Mouse (Mus musculus) liver, postnatal 0 days (tissue): Measurements from ENCODE around the gene Ttc39a. TPM values are rescaled to one million over a fixed set of nuclear protein-coding genes. Genes with fewer than 3 reads are reported as not detected.

Source experiments
- ATAC-seq: fragments of 200-750 bp; cut with Nextera tagmentation; 2 replicates; pipeline ENCODE4 v1.8.0; 2017; ENCODE audit warnings: mild to moderate bottlenecking, moderate library complexity
- DNase-seq: peaks from one replicate; pipeline ENCODE4 v3.0.0-alpha.2; 2016
- H3K27ac ChIP-seq: fragments of 300-500 bp; sonication (generic); 2 replicates; pipeline ENCODE4 v1.5.1; 2014; ENCODE audit warnings: antibody characterized with exemption, moderate library complexity, mild to moderate bottlenecking, low read depth
- H3K27me3 ChIP-seq: fragments of 300-500 bp; sonication (generic); 2 replicates; pipeline ENCODE4 v1.6.1; 2014; ENCODE audit warnings: low read length, control low read depth, mixed read lengths; ENCODE audit not compliant: insufficient read depth
- H3K36me3 ChIP-seq: fragments of 300-500 bp; sonication (generic); replicated peaks from 2 replicates; pipeline ENCODE4 v1.6.1; 2014; ENCODE audit warnings: mild to moderate bottlenecking, control low read depth, low read length, moderate library complexity, mixed read lengths; ENCODE audit not compliant: insufficient read depth
- H3K4me1 ChIP-seq: fragments of 300-500 bp; sonication (generic); 2 replicates; pipeline ENCODE4 v1.6.1; 2014; ENCODE audit warnings: antibody characterized with exemption, mild to moderate bottlenecking, control low read depth; ENCODE audit not compliant: insufficient read depth
- H3K4me2 ChIP-seq: fragments of 300-500 bp; sonication (generic); 2 replicates; pipeline ENCODE4 v1.6.1; 2014; ENCODE audit warnings: low read depth, mild to moderate bottlenecking, low read length, moderate library complexity, mixed read lengths
- H3K4me3 ChIP-seq: fragments of 300-500 bp; sonication (generic); 2 replicates; pipeline ENCODE4 v1.5.1; 2014; ENCODE audit warnings: low read depth, low read length
- H3K9ac ChIP-seq: fragments of 300-500 bp; sonication (generic); replicated peaks from 2 replicates; pipeline ENCODE4 v1.6.1; 2014; ENCODE audit warnings: mild to moderate bottlenecking, moderate library complexity
- H3K9me3 ChIP-seq: fragments of 300-500 bp; sonication (generic); 2 replicates; pipeline ENCODE4 v1.6.1; 2016; ENCODE audit warnings: mild to moderate bottlenecking, control low read depth, low read length, mixed read lengths
- CTCF ChIP-seq: sonication (generic); IDR thresholded peaks from 2 replicates; pipeline ENCODE4 v1.5.1; 2016; ENCODE audit warnings: antibody characterized with exemption, low read depth
- EP300 ChIP-seq: IDR thresholded peaks from 2 replicates; pipeline ENCODE4 v1.6.1; 2016; ENCODE audit warnings: antibody characterized with exemption, low read depth, mild to moderate bottlenecking
- whole genome bisulfite sequencing: fragments of 180-500 bp; shearing (Covaris S2); extraction: QIAGEN DNeasy Blood & Tissue Kit; methylation state at CpG from one replicate; pipeline ENCODE4 v1.1.7; 2014; ENCODE audit not compliant: insufficient replicate concordance; 5-methylcytosine and 5-hydroxymethylcytosine counted together
- polyA plus RNA-seq: library from polyadenylated mRNA; unstranded; fragments of >200 nt; fragmentation: Nextera tagmentation; extraction: Ambion mirVana; gene quantifications from 2 replicates; pipeline ENCODE4 v1.2.1, GENCODE M21; 2015

Ttc39a gene
- polyA plus RNA-seq, 1 experiment from 2014 or later, result 5.0 TPM

DNA sequence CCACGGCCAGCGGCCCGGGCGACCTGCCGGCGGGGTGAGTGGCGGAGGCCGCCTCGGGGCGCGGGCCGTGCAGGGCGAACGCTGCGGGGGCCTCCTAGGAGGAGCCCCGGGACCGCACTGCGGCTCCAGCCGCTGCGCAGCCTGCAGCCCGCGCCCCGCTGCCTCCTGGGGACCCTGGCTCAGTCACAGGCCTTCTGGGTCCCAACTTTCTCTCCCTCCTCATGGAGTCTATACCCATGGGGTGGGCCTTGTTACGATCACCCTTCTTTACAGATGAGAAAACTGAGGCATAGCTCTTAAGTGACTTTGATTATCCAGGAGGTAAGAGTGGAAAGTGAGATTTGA, 725 bp downstream of the Ttc39a start:
- no peak for DNase-seq
- no peak for TF ChIP-seq EP300
- TF ChIP-seq CTCF, result no peak
- H3K27me3 ChIP-seq, result no peaks in the 10 kb centered on the region
- H3K36me3 ChIP-seq, result peaks cover 8% of the 10 kb centered on the region; the same call in 1 of the 2 replicates
- H3K4me1 ChIP-seq, result peaks cover 42% of the 10 kb centered on the region
- ATAC-seq, result no peak
- WGBS, result 3% methylated on average over 23 of the region's 24 CpGs
- peak overlapping the region; percentile 88 for H3K27ac ChIP-seq
- no peaks in the 10 kb centered on the region for H3K9me3 ChIP-seq
- peak overlapping the region; percentile 82 for H3K9ac ChIP-seq
- peak overlapping the region; percentile 68 for H3K4me3 ChIP-seq
- H3K4me2 ChIP-seq, result peak overlapping the region; percentile 99

DNA sequence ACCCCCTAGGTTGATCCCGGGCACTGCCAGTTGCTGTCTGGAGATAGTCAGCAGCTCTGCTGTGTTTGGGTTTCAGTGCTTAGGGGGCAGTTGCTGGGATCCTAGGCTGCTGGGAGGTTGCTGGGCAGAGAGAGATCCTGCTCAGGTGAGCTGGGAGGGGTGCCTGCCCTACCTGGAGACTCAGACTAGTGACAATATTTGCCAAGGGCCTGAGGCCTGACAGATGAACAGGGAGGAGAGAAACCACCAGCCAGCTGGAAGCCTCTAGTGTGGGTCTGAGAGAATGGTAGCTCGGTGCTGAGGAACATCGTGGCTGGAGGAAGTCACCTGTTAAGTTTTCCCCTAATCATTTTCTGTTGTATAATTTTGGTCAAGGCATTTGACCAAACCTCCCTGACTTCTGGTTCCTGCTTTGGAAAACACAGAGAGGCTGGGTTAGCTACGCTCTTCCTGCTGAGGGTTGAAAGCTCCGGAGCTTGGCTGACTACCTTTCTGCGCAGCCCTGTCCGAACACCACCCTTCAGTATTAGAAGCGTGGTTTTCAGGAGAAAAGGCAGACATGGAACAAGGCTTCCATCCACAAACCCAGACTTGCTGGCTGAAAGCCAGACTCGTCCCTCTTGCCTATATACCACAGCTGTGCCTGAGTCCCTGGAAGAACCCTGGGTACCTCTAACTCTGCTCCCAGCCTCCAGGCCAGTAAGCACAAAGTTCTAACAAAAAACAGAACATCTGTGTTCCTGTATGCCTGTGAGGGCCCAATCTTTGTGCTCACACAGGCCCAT, 1.5 kb downstream of the Ttc39a start:
- DNase-seq (no peak), ATAC-seq (no peak)
- peak overlapping the region; percentile 82; the same call in 1 of the 2 replicates for H3K9ac ChIP-seq
- no peak overlapping the region for H3K27ac ChIP-seq
- peak overlapping the region; percentile 99 for H3K4me2 ChIP-seq
- no peaks in the 10 kb centered on the region for H3K27me3 ChIP-seq
- no peaks in the 10 kb centered on the region for H3K9me3 ChIP-seq
- 71% methylated on average over 9 of the region's 9 CpGs for WGBS
- peak overlapping the region; percentile 68 for H3K4me3 ChIP-seq
- H3K4me1 ChIP-seq, result peaks cover 45% of the 10 kb centered on the region
- H3K36me3 ChIP-seq, result peaks cover 8% of the 10 kb centered on the region; the same call in 1 of the 2 replicates
- no peak for TF ChIP-seq CTCF
- no peak for TF ChIP-seq EP300

DNA sequence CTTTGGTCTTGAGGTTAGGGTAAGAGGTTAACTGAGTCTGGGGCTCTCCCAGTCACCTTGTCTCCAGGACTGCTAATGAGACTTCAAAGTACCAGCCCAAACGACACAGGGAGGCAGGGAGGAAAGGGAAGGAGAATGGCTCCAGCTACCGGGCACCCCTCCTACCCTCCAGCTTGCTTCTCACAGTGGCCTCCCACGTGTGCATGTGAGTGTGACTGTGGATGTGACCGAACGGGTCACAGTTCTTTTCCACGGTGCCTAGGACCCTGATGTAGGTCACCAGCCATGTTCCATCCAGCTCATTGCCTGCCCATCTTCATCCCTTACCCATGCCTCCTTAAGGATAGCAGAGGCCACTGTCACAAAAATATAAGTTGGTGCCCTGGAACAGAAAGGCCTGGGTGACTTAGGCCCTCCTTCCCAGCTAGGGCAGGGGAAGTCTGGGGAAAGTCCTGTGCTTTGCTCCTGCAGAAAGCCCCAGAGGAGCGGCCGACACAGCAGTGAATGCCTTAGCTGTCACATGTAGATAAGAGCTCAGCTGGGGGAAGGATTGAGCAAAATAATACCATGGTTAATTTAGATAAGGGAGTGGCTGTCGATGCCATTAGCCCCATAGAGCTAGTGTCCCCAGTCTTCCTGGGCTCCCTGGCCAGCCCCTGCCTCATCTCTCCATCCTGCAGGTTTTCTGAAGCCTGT, 4.4 kb downstream of the Ttc39a start:
- H3K9ac ChIP-seq, result peak overlapping the region; percentile 59
- no peaks in the 10 kb centered on the region for H3K36me3 ChIP-seq
- peak overlapping the region; percentile 67 for H3K4me2 ChIP-seq
- peak; percentile 96 for TF ChIP-seq EP300
- no peak for TF ChIP-seq CTCF
- DNase-seq, result peak; percentile 59
- no peaks in the 10 kb centered on the region for H3K27me3 ChIP-seq
- H3K4me1 ChIP-seq, result peaks cover 45% of the 10 kb centered on the region
- peak; percentile 87 for ATAC-seq
- H3K4me3 ChIP-seq, result peak overlapping the region; percentile 24; the same call in 1 of the 2 replicates
- no peaks in the 10 kb centered on the region for H3K9me3 ChIP-seq
- WGBS, result 48% methylated on average over 9 of the region's 9 CpGs
- peak overlapping the region; percentile 94 for H3K27ac ChIP-seq

DNA sequence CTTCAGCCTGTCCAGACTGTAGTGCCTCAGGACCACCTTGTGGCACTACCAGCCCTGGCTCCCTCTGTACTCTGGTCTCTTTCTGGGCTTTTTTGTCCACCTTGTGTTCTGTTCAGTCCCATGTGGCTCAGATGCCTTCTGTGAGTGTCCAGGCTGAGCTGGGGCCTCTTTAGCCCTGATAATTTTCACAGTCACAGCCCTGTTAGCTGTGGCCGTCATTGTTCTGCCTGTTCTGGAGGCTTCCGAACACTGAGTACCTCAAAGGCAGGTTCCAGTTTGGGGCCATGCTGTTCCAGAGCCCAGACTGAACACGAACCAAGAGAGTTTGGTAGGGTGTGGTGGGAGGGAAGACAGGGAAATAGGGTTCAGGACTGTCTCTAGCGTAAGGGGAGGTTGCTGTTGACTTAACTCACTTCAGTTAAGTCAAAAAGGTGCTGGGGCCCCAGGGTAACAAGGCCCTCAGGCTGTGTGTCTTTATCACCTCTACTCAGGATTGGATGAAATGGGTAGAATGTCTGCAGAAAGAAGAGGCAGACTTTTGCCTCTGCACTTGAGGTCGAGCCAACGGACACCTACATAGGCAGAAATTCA, 5.0 kb downstream of the Ttc39a start:
- WGBS, result 56% methylated on average over 6 of the region's 6 CpGs
- peak; percentile 53 for ATAC-seq
- H3K4me2 ChIP-seq, result peak overlapping the region; percentile 67

DNA sequence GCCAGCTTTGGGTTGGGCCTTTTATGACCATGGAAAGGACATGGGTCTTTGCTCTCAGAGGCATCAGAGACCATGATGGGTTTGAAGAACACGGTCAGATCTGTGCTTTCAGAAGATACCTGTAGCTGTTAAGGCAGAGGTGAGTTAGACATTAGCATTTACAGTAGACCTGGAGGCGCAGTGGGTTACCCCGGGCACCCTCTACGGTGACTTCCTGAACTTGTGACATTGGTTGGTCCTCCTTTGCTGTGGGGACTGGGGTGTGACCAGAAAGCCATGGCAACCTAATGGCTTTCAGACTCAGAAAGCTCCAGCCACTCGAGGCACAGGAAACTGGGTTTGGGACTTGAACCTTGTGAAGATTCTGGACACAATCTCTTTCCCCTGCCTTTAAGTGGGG, 5.8 kb downstream of the Ttc39a start:
- peak overlapping the region; percentile 67; the same call in 1 of the 2 replicates for H3K4me2 ChIP-seq

More for the DNA sequence above, 5.0 kb downstream of the Ttc39a start:
- peak overlapping the region; percentile 94 for H3K27ac ChIP-seq
- peaks cover 42% of the 10 kb centered on the region for H3K4me1 ChIP-seq
- no peaks in the 10 kb centered on the region for H3K27me3 ChIP-seq
- DNase-seq, result no peak
- H3K9me3 ChIP-seq, result no peaks in the 10 kb centered on the region
- H3K9ac ChIP-seq, result peak overlapping the region; percentile 59
- TF ChIP-seq CTCF (no peak), EP300 (no peak)
- no peaks in the 10 kb centered on the region for H3K36me3 ChIP-seq
- peak overlapping the region; percentile 24; the same call in 1 of the 2 replicates for H3K4me3 ChIP-seq

DNA sequence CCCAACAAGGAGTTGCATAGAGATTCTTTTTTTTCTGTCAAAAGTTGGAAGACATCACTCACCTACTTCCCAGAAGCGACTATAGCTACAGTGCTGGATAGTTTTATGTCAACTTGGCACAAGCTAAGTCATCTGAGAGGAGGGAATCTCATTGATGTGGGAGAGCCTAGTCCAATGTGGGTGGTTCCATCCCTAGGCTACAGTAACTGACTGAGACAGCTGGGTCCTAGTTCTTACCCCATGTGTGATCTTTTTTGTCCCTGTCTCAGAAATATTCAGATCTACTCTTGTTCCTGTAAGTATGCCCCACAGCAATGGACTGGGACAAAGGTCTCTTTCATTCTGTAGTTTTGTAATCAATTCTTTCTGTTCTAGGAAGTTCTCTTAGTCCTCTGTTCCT, 11.6 kb downstream of the Ttc39a start:
- Histone ChIP-seq H3K27me3 (no peaks in the 10 kb centered on the region), H3K4me2 (no peak overlapping the region), H3K27ac (no peak overlapping the region), H3K4me1 (no peaks in the 10 kb centered on the region; the same call in 1 of the 2 replicates), H3K4me3 (no peak overlapping the region), H3K9ac (no peak overlapping the region), H3K9me3 (no peaks in the 10 kb centered on the region), H3K36me3 (no peaks in the 10 kb centered on the region)
- DNase-seq, result no peak
- no peak for TF ChIP-seq EP300
- TF ChIP-seq CTCF, result no peak
- no peak for ATAC-seq
- 76% methylated on average over 1 of the region's 1 CpGs for WGBS

More for the DNA sequence above, 5.8 kb downstream of the Ttc39a start:
- Histone ChIP-seq H3K27ac (peak overlapping the region; percentile 94), H3K27me3 (no peaks in the 10 kb centered on the region), H3K9me3 (no peaks in the 10 kb centered on the region), H3K4me3 (no peak overlapping the region), H3K36me3 (no peaks in the 10 kb centered on the region), H3K4me1 (peaks cover 36% of the 10 kb centered on the region), H3K9ac (peak overlapping the region; percentile 59; the same call in 1 of the 2 replicates)
- WGBS, result 77% methylated on average over 5 of the region's 5 CpGs
- TF ChIP-seq CTCF (no peak), EP300 (no peak)
- ATAC-seq, result no peak
- DNase-seq, result no peak
